Mouse (Mus musculus): Measurements from ENCODE around the gene Ccdc93. TPM values are rescaled to one million over a fixed set of nuclear protein-coding genes. Genes with fewer than 3 reads are reported as not detected.

The Ccdc93 gene
- polyA plus RNA-seq, 2 experiments, result 2.4 to 2.7 TPM

GRCm38 (mm10) chr1:121518609-121519008 is 87.8 kb downstream of the Ccdc93 start:
- Histone ChIP-seq H3K4me3 (ENCODE audit: insufficient read depth in 1 of 2, low read depth in 2 of 2, low read length in 2 of 2) (no peak overlapping the region), H3K4me1 (replicated peaks; ENCODE audit: control insufficient read depth in 2 of 2, insufficient read depth in 2 of 2, low read length in 1 of 2) (no peaks in the 10 kb centered on the region), H3K9me3 (ENCODE audit: control insufficient read depth, low read length) (no peaks in the 10 kb centered on the region), H3K36me3 (replicated peaks; ENCODE audit: control insufficient read depth, insufficient read depth, low read depth) (no peaks in the 10 kb centered on the region), H3K27me3 (ENCODE audit: control insufficient read depth, insufficient read depth, low read length) (no peaks in the 10 kb centered on the region), H3K9ac (replicated peaks) (no peak overlapping the region), H3K4me2 (ENCODE audit: low read depth) (no peak overlapping the region), H3K27ac (no peak overlapping the region)
- DNase-seq (ENCODE audit: low read depth in 3 of 3, low spot score in 3 of 3), result no peak
- TF ChIP-seq CTCF (IDR thresholded peaks at IDR 0.05; ENCODE audit: low read depth) (no peak), EP300 (IDR thresholded peaks at IDR 0.05; ENCODE audit: low read depth) (no peak)
- 52% methylated on average over 1 of the region's 1 CpGs for WGBS (ENCODE audit: insufficient replicate concordance)
- ATAC-seq (ENCODE audit: insufficient read depth), result no peak

GRCm38 (mm10) chr1:121527061-121527460 is 96.2 kb downstream of the Ccdc93 start:
- DNase-seq (ENCODE audit: low read depth in 3 of 3, low spot score in 3 of 3), result no peak
- no peak for ATAC-seq (ENCODE audit: insufficient read depth)
- WGBS (ENCODE audit: insufficient replicate concordance), result 46% methylated on average over 17 of the region's 17 CpGs
- no peak for TF ChIP-seq CTCF (IDR thresholded peaks at IDR 0.05; ENCODE audit: low read depth)
- TF ChIP-seq EP300 (IDR thresholded peaks at IDR 0.05; ENCODE audit: low read depth), result no peak
- Histone ChIP-seq H3K27ac (no peak overlapping the region), H3K27me3 (ENCODE audit: control insufficient read depth, insufficient read depth, low read length) (peaks cover 14% of the 10 kb centered on the region), H3K4me1 (replicated peaks; ENCODE audit: control insufficient read depth in 2 of 2, insufficient read depth in 2 of 2, low read length in 1 of 2) (no peaks in the 10 kb centered on the region), H3K4me2 (ENCODE audit: low read depth) (no peak overlapping the region), H3K9me3 (ENCODE audit: control insufficient read depth, low read length) (no peaks in the 10 kb centered on the region), H3K36me3 (replicated peaks; ENCODE audit: control insufficient read depth, insufficient read depth, low read depth) (no peaks in the 10 kb centered on the region), H3K9ac (replicated peaks) (no peak overlapping the region), H3K4me3 (ENCODE audit: insufficient read depth in 1 of 2, low read depth in 2 of 2, low read length in 2 of 2) (no peak overlapping the region)

- Histone ChIP-seq H3K36me3 (replicated peaks; ENCODE audit: control insufficient read depth, insufficient read depth, low read depth) (no peaks in the 10 kb centered on the region), H3K27ac (no peak overlapping the region), H3K9me3 (ENCODE audit: control insufficient read depth, low read length) (no peaks in the 10 kb centered on the region), H3K4me3 (ENCODE audit: insufficient read depth in 1 of 2, low read depth in 2 of 2, low read length in 2 of 2) (no peak overlapping the region), H3K27me3 (ENCODE audit: control insufficient read depth, insufficient read depth, low read length) (peaks cover 14% of the 10 kb centered on the region), H3K4me1 (replicated peaks; ENCODE audit: control insufficient read depth in 2 of 2, insufficient read depth in 2 of 2, low read length in 1 of 2) (no peaks in the 10 kb centered on the region), H3K4me2 (ENCODE audit: low read depth) (peak overlapping the region; percentile 8; the same call in 1 of the 2 replicates), H3K9ac (replicated peaks) (no peak overlapping the region)
- DNase-seq (ENCODE audit: low read depth in 3 of 3, low spot score in 3 of 3), result no peak
- no peak for TF ChIP-seq EP300 (IDR thresholded peaks at IDR 0.05; ENCODE audit: low read depth)
- TF ChIP-seq CTCF (IDR thresholded peaks at IDR 0.05; ENCODE audit: low read depth), result no peak
- WGBS (ENCODE audit: insufficient replicate concordance), result 15% methylated on average over 55 of the region's 55 CpGs
- ATAC-seq (ENCODE audit: insufficient read depth), result no peak
Measured at GRCm38 (mm10) chr1:121527600-121528398, 97.0 kb downstream of the Ccdc93 start.

GRCm38 (mm10) chr1:121528399-121528720 is 97.5 kb downstream of the Ccdc93 start, which contains the start of gene Htr5b:
TSS of gene Htr5b (minus strand) at chr1:121528465.
- peaks cover 14% of the 10 kb centered on the region for H3K27me3 ChIP-seq (ENCODE audit: control insufficient read depth, insufficient read depth, low read length)
- no peaks in the 10 kb centered on the region for H3K36me3 ChIP-seq (replicated peaks; ENCODE audit: control insufficient read depth, insufficient read depth, low read depth)
- WGBS (ENCODE audit: insufficient replicate concordance), result 4% methylated on average over 11 of the region's 11 CpGs
- DNase-seq (ENCODE audit: low read depth in 3 of 3, low spot score in 3 of 3) (no peak), ATAC-seq (ENCODE audit: insufficient read depth) (no peak)
- no peaks in the 10 kb centered on the region for H3K9me3 ChIP-seq (ENCODE audit: control insufficient read depth, low read length)
- H3K9ac ChIP-seq (replicated peaks), result no peak within 1 kb of the TSS
- no peaks in the 10 kb centered on the region for H3K4me1 ChIP-seq (replicated peaks; ENCODE audit: control insufficient read depth in 2 of 2, insufficient read depth in 2 of 2, low read length in 1 of 2)
- peak within 1 kb of the TSS; percentile 8; the same call in 1 of the 2 replicates for H3K4me2 ChIP-seq (ENCODE audit: low read depth)
- H3K4me3 ChIP-seq (ENCODE audit: insufficient read depth in 1 of 2, low read depth in 2 of 2, low read length in 2 of 2), result no peak within 1 kb of the TSS
- H3K27ac ChIP-seq, result no peak within 1 kb of the TSS
- TF ChIP-seq EP300 (IDR thresholded peaks at IDR 0.05; ENCODE audit: low read depth) (no peak), CTCF (IDR thresholded peaks at IDR 0.05; ENCODE audit: low read depth) (no peak)

- no peak for TF ChIP-seq EP300 (IDR thresholded peaks at IDR 0.05; ENCODE audit: low read depth)
- no peak for TF ChIP-seq CTCF (IDR thresholded peaks at IDR 0.05; ENCODE audit: low read depth)
- WGBS (ENCODE audit: insufficient replicate concordance), result 72% methylated on average over 6 of the region's 6 CpGs
- Histone ChIP-seq H3K4me2 (ENCODE audit: low read depth) (no peak overlapping the region), H3K27ac (no peak overlapping the region), H3K9ac (replicated peaks) (no peak overlapping the region), H3K4me1 (replicated peaks; ENCODE audit: control insufficient read depth in 2 of 2, insufficient read depth in 2 of 2, low read length in 1 of 2) (no peaks in the 10 kb centered on the region), H3K9me3 (ENCODE audit: control insufficient read depth, low read length) (no peaks in the 10 kb centered on the region), H3K4me3 (ENCODE audit: insufficient read depth in 1 of 2, low read depth in 2 of 2, low read length in 2 of 2) (no peak overlapping the region), H3K36me3 (replicated peaks; ENCODE audit: control insufficient read depth, insufficient read depth, low read depth) (no peaks in the 10 kb centered on the region), H3K27me3 (ENCODE audit: control insufficient read depth, insufficient read depth, low read length) (peaks cover 14% of the 10 kb centered on the region)
- no peak for DNase-seq (ENCODE audit: low read depth in 3 of 3, low spot score in 3 of 3)
- ATAC-seq (ENCODE audit: insufficient read depth), result no peak
Measured at GRCm38 (mm10) chr1:121529286-121529685, 98.4 kb downstream of the Ccdc93 start.
